11 mouse cellular contexts compared by ENCODE assay signal in the genomic region with DNA sequence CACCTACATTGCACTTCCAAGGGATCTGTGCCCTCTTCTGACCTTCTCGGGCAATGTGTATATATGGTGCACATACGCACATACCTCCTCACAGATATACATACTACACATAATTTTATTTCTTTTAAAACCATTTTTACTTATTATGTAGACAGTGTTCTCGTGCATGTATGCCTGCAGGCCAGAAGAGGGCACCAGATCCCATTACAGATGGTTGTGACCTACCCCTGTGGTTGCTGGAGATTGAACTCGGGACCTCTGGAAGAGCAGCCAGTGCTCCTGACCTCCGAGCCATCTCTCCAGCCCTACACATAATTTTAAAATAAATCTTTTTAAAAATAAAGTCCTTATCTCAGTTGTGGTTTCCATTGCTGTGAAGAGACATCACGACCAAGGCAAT. TPM values are rescaled to one million over a fixed set of nuclear protein-coding genes. Genes with fewer than 3 reads are reported as not detected.
DNase-seq lines count a peak whose midpoint lies in the region; TF ChIP-seq lines count a peak whose summit lies in the region.
"Had no signal": no experiment of that assay in that cellular context is flagged by ENCODE, and none has a peak within 500 bp of the region (broad histone marks: within the 10 kb centered on the region; RNA-seq: fewer than 3 reads in every experiment).

No protein-coding gene starts in this region.

- no peaks in the 10 kb centered on the region for H3K4me1 ChIP-seq in kidney, adult 2 months (ENCODE audit: control insufficient read depth, insufficient read depth, low read length)
- H3K4me1 ChIP-seq in MEL (ENCODE audit: control insufficient read depth in 1 of 2, insufficient read depth in 2 of 2, low read length in 2 of 2) = peaks cover 0 to 12% of the 10 kb centered on the region in 2 experiments; a peak in 2 of 4 replicates

- H3K27ac ChIP-seq in kidney, adult 2 months (ENCODE audit: insufficient read depth, low read depth, low read length) = no peak overlapping the region
- no peak overlapping the region for H3K27ac ChIP-seq in MEL (ENCODE audit: control insufficient read depth, low read depth, low read length)
- H3K27ac ChIP-seq: liver, embryonic 15.5 days had no signal

- DNase-seq in kidney, adult 2 months = no peak
- DNase-seq in kidney, postnatal 36 days = no peak
- DNase-seq in thymus, postnatal 0 days (ENCODE audit: low spot score) = peak; percentile 29
- DNase-seq in thymus, postnatal 36 days = no peak
- DNase-seq in MEL (ENCODE audit: low read depth, low spot score) = peak; percentile 52
- DNase-seq in splenic B cell, adult 2 months (ENCODE audit: low read depth, low spot score) = peak; percentile 34
- no peak for DNase-seq in left cerebral cortex, postnatal 14 days (ENCODE audit: low spot score in 2 of 2)
- DNase-seq: adrenal gland, adult 2 months; embryo, embryonic 11 days had no signal

- no peak overlapping the region for H3K4me3 ChIP-seq in kidney, adult 2 months (ENCODE audit: insufficient read depth, low read depth, low read length)
- H3K4me3 ChIP-seq in MEL (ENCODE audit: control insufficient read depth in 1 of 2, insufficient read depth in 1 of 2, low read depth in 2 of 2, low read length in 2 of 2) = no peak overlapping the region
- H3K4me3 ChIP-seq: liver, embryonic 15.5 days had no signal

- H3K36me3 ChIP-seq in kidney, adult 2 months (ENCODE audit: control insufficient read depth, insufficient read depth, low read length) = no peaks in the 10 kb centered on the region
- H3K36me3 ChIP-seq in MEL (ENCODE audit: control insufficient read depth in 1 of 2, insufficient read depth in 2 of 2, low read length in 2 of 2) = peaks cover 0 to 16% of the 10 kb centered on the region in 2 experiments; a peak in 2 of 4 replicates
- H3K36me3 ChIP-seq in splenic B cell, adult 2 months (ENCODE audit: control insufficient read depth, insufficient read depth, low read length, poor library complexity, severe bottlenecking) = no peaks in the 10 kb centered on the region

- 83% methylated on average over 6 of the region's 6 CpGs for WGBS in kidney, adult 2 months

- no peak overlapping the region for H3K9ac ChIP-seq in MEL (ENCODE audit: control insufficient read depth, low read depth, low read length, poor library complexity, severe bottlenecking)
- H3K9ac ChIP-seq: liver, embryonic 15.5 days had no signal

- no peak for TF ChIP-seq POLR2A in kidney, adult 2 months (IDR thresholded peaks at IDR 0.05; ENCODE audit: low read depth, low read length)
- TF ChIP-seq POLR2A in MEL (IDR thresholded peaks at IDR 0.05; ENCODE audit: control insufficient read depth in 1 of 2, insufficient read depth in 1 of 2, low read depth in 1 of 2, low read length in 2 of 2, poor library complexity in 1 of 2) = no peak

- TF ChIP-seq EP300 in MEL (IDR thresholded peaks at IDR 0.05; ENCODE audit: low read depth in 1 of 2, low read length in 2 of 2) = no peak

- peak; percentile 45 for TF ChIP-seq CTCF in kidney, adult 2 months (conservative IDR thresholded peaks at IDR 0.05; ENCODE audit: insufficient read depth, insufficient read length, low read depth, low read length)
- TF ChIP-seq CTCF in MEL (IDR thresholded peaks at IDR 0.05 in 2 of 3, conservative IDR thresholded peaks at IDR 0.05 in 1 of 3; ENCODE audit: control insufficient read depth in 1 of 3, insufficient read depth in 1 of 3, low read depth in 2 of 3, low read length in 3 of 3, poor library complexity in 1 of 3, severe bottlenecking in 1 of 3) = peak; percentile 55 to 62 (median 58)

- H3K79me2 ChIP-seq in MEL (ENCODE audit: control insufficient read depth, insufficient read depth, low read length, poor library complexity) = peaks cover 15% of the 10 kb centered on the region

- peak; percentile 42 for TF ChIP-seq RAD21 in MEL (IDR thresholded peaks at IDR 0.05; ENCODE audit: low read depth, low read length)

- no peaks in the 10 kb centered on the region for H3K9me3 ChIP-seq in MEL (replicated peaks; ENCODE audit: insufficient read depth, low read length)
- H3K9me3 ChIP-seq: liver, embryonic 15.5 days had no signal

- H3K27me3 ChIP-seq in kidney, adult 2 months (replicated peaks; ENCODE audit: control insufficient read depth, insufficient read depth, low read length) = no peaks in the 10 kb centered on the region
- no peaks in the 10 kb centered on the region; a peak in 1 of 4 replicates for H3K27me3 ChIP-seq in MEL (ENCODE audit: control insufficient read depth in 1 of 2, insufficient read depth in 2 of 2, low read length in 2 of 2)
- H3K27me3 ChIP-seq in splenic B cell, adult 2 months (ENCODE audit: control insufficient read depth, insufficient read depth, low read length, poor library complexity, severe bottlenecking) = no peaks in the 10 kb centered on the region
- H3K27me3 ChIP-seq: liver, embryonic 15.5 days had no signal

- intact Hi-C loops in left cerebral cortex, postnatal 14 days (cut with DNase I) = loop anchor here (5.0 kb wide), 1 partner anchor 54 kb away; a partner anchor contains a TSS

TF ChIP-seq in MEL, 35 proteins besides CTCF, POLR2A, EP300 and RAD21:
- TF ChIP-seq MXI1 (IDR thresholded peaks at IDR 0.05; ENCODE audit: low read depth, low read length) = 0 out of 2 replicates have a peak, but pooled peaks have one; percentile 22
- TF ChIP-seq SMC3 (IDR thresholded peaks at IDR 0.05; ENCODE audit: low read depth, low read length) = peak; percentile 38
- no peak for TF ChIP-seq ZKSCAN1 (IDR thresholded peaks at IDR 0.05; ENCODE audit: low read depth, low read length)
- no peak for TF ChIP-seq TBP (IDR thresholded peaks at IDR 0.05; ENCODE audit: low read depth, low read length)
- no peak for TF ChIP-seq NELFE (IDR thresholded peaks at IDR 0.05; ENCODE audit: low read depth, low read length)
- no peak for TF ChIP-seq ETS1 (IDR thresholded peaks at IDR 0.05; ENCODE audit: low read depth, low read length)
- TF ChIP-seq MYC (IDR thresholded peaks at IDR 0.05; ENCODE audit: low read depth, low read length) = 0 out of 2 replicates have a peak, but pooled peaks have one; percentile 51

RNA-seq across cellular contexts. Expression of a gene that starts 2.9 kb away (rescaled TPM):
- polyA plus RNA-seq in kidney, adult 2 months (2012; rRNA removed) = 9.1 and 10.9 TPM in 2 replicates
- polyA plus RNA-seq in thymus, postnatal 0 days (2015; fragmentation: Nextera tagmentation; extraction: Ambion mirVana) = 106 and 119 TPM in 2 replicates
- 50.2 and 50.6 TPM in 2 replicates for total RNA-seq in MEL (2012; rRNA removed)
- 1,000 to 10,000 TPM in 1 of 2 experiments, 10 to 100 TPM in 1; 51.5 to 2,723 TPM for polyA plus RNA-seq in MEL (2012; ENCODE audit: insufficient read depth in 1 of 2, insufficient read length in 2 of 2, low read depth in 1 of 2, low replicate concordance in 2 of 2, missing spikeins in 1 of 2)
- total RNA-seq in left cerebral cortex, postnatal 14 days (2021) = 10 to 100 TPM; 27.0 to 29.6 TPM

RNA-seq across cellular contexts. Expression of a gene that starts 9.7 kb away (rescaled TPM):
- 1.5 and 1.8 TPM in 2 replicates for polyA plus RNA-seq in kidney, adult 2 months (2012; rRNA removed)
- 0.13 TPM in 1 of 2 replicates, not detected in the other for polyA plus RNA-seq in thymus, postnatal 0 days (2015; fragmentation: Nextera tagmentation; extraction: Ambion mirVana)
- total RNA-seq in MEL (2012; rRNA removed) = not detected in 2 replicates
- under 1 TPM in 1 of 2 experiments, not detected in 1; 0.04 TPM for polyA plus RNA-seq in MEL (2012; ENCODE audit: insufficient read depth in 1 of 2, insufficient read length in 2 of 2, low read depth in 1 of 2, low replicate concordance in 2 of 2, missing spikeins in 1 of 2)
- under 1 TPM; 0.29 to 0.47 TPM for total RNA-seq in left cerebral cortex, postnatal 14 days (2021)
- polyA plus RNA-seq: hindbrain, embryonic 11.5 days had no signal

RNA-seq across cellular contexts. Expression of a gene that starts 52.9 kb away (rescaled TPM):
- 220 and 310 TPM in 2 replicates for polyA plus RNA-seq in kidney, adult 2 months (2012; rRNA removed)
- polyA plus RNA-seq in thymus, postnatal 0 days (2015; fragmentation: Nextera tagmentation; extraction: Ambion mirVana) = 1,355 and 1,379 TPM in 2 replicates
- total RNA-seq in MEL (2012; rRNA removed) = 2,063 and 2,181 TPM in 2 replicates
- polyA plus RNA-seq in MEL (2012; ENCODE audit: insufficient read depth in 1 of 2, insufficient read length in 2 of 2, low read depth in 1 of 2, low replicate concordance in 2 of 2, missing spikeins in 1 of 2) = 1,000 to 10,000 TPM in 1 of 2 experiments, not detected in 1; 1,251 TPM
- 100 to 1,000 TPM; 562 to 565 TPM for total RNA-seq in left cerebral cortex, postnatal 14 days (2021)

RNA-seq across cellular contexts. Expression of a gene that starts 52.9 kb away (rescaled TPM):
- polyA plus RNA-seq in kidney, adult 2 months (2012; rRNA removed) = 18.6 and 26.1 TPM in 2 replicates
- polyA plus RNA-seq in thymus, postnatal 0 days (2015; fragmentation: Nextera tagmentation; extraction: Ambion mirVana) = 69.5 and 74.3 TPM in 2 replicates
- 52.4 and 55.3 TPM in 2 replicates for total RNA-seq in MEL (2012; rRNA removed)
- polyA plus RNA-seq in MEL (2012; ENCODE audit: insufficient read depth in 1 of 2, insufficient read length in 2 of 2, low read depth in 1 of 2, low replicate concordance in 2 of 2, missing spikeins in 1 of 2) = 10 to 100 TPM in 1 of 2 experiments, not detected in 1; 47.1 TPM
- 10 to 100 TPM; 35.4 to 36.1 TPM for total RNA-seq in left cerebral cortex, postnatal 14 days (2021)

Comparison
In these comparisons a context has a peak if more than half of its experiments do, and no peak if none do; other contexts are left out.
1. DNase-seq: peak in thymus, postnatal 0 days (single experiment), MEL (single experiment) and splenic B cell, adult 2 months (single experiment); none in kidney, adult 2 months (single experiment), kidney, postnatal 36 days (0 of 2), thymus, postnatal 36 days (0 of 2) and left cerebral cortex, postnatal 14 days (0 of 2).